Mouse (Mus musculus) frontal cortex, postnatal 14 days (tissue): ENCODE data around the gene Tnmd.
A peak's percentile ranks its signal among the peaks of the same experiment; 100 is the strongest.

Source experiments
- DNase-seq, 2 experiments: peaks; one replicate each; pipeline ENCODE4 v3.0.0; 2022; ENCODE audit warnings: low spot score in 2 of 2

Tnmd gene

DNA sequence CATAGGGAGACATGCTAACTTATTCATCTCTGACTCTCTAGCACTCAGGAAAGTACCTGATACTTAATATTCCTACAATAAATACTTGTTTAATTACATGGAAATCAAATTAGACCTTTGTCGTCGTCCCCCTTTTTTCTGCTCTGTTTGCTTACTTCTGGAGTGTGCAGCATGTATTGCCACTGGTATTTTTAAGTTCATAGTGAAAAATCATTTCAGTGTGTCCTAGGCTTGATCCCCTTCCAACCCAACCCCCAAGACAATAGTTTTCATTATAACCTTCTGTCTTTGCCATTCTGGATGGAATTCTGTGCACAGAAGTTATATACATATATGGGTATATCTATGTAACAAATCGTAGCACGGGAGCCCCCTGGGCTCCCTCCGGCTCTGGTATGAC is at the start of gene Tnmd:
TSS of gene Tnmd (plus strand) at position 301 of the 400 bp plus-strand sequence.
- no peak for DNase-seq

GRCm38 (mm10) chrX:133853637-133854036 is 2.9 kb downstream of the Tnmd start:
- DNase-seq = no peak

GRCm38 (mm10) chrX:133869743-133870142 is 19.0 kb downstream of the Tnmd start:
- no peak for DNase-seq

GRCm38 (mm10) chrX:133887308-133887707 is 36.5 kb downstream of the Tnmd start:
- no peak for DNase-seq

- DNase-seq = peak in 1 of 2 experiments; percentile 5
These were observed 37.3 kb downstream of the Tnmd start for GRCm38 (mm10) chrX:133888111-133888510.

- peak; percentile 60 to 70 for DNase-seq
These were observed 47.3 kb downstream of the Tnmd start, which contains the start of gene Tspan6 for GRCm38 (mm10) chrX:133898014-133898542. TSS of gene Tspan6 (minus strand) at chrX:133898429.

- no peak for DNase-seq
These were observed 57.5 kb downstream of the Tnmd start, which contains the start of gene Srpx2 for GRCm38 (mm10) chrX:133908261-133908660. TSS of gene Srpx2 (plus strand) at chrX:133908426.

- no peak for DNase-seq
These were observed 60.8 kb downstream of the Tnmd start for GRCm38 (mm10) chrX:133911397-133912103.

DNA sequence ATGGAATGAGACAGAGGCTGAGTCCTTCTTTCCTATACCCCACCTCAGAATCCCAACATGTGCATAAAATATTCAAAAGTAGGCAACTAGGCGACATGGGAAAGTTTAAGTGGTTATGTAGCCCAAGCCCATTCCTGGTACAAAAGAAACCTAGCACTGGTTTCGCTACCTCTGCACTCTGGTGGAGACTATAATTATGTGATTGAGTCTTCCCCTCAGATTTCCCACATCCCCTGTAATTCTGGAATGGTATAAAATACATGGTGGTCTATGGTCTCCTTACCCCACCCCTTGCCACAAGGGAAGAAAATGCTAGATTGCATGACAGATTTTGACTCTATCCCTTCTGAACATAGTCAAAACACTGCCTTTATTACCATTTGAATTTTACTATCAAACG is 62.2 kb downstream of the Tnmd start:
- DNase-seq = no peak

- DNase-seq = no peak
These were observed 63.4 kb downstream of the Tnmd start for GRCm38 (mm10) chrX:133914219-133914618.
